Mouse (Mus musculus) liver, embryonic 14.5 days (tissue): ENCODE data around the gene Mtch2.

Experiments
- CTCF ChIP-seq: IDR thresholded peaks from 2 replicates; pipeline ENCODE4 v1.5.1; 2016; ENCODE audit warnings: antibody characterized with exemption, low read depth, control low read depth
- EP300 ChIP-seq: IDR thresholded peaks from 2 replicates; pipeline ENCODE4 v1.6.1; 2016; ENCODE audit warnings: antibody characterized with exemption, low read depth

DNA sequence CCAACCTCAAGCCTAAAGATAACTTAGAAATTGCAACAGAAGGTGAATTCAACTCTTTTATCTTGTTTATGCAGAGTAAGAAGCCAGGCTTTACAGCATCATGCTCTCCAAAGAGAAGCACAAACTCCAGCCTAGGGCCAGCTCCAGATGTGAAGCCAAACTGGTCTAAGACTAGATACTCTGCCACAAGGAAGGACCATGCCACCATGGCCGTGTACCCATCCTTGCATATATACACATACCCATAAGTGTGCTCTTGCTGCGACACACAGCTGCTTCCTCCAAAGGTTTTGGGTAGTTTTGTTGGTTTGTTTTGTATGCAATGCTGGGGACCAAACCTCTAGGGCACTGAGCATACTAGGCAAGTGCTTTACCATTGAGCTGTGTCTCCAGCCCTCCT lies 31.7 kb upstream of the Mtch2 start:
- TF ChIP-seq CTCF (no peak), EP300 (no peak)
